Mouse (Mus musculus) layer of hippocampus, postnatal 14 days (tissue): ENCODE measurements around the gene Atp5g1. TPM values are rescaled to one million over a fixed set of nuclear protein-coding genes. Genes with fewer than 3 reads are reported as not detected.

Experiments
- DNase-seq, 2 experiments: peaks; one replicate each; pipeline ENCODE4 v3.0.0; 2021 to 2022; ENCODE audit warnings: low spot score in 2 of 2, mixed read lengths in 1 of 2
- total RNA-seq, 2 experiments: library from RNA; stranded (reverse); gene quantifications; 2 replicates each; pipeline ENCODE4 v1.2.3; 2021

Atp5g1 gene
- total RNA-seq, 2 experiments from 2014 or later = 585 to 616 TPM

DNA sequence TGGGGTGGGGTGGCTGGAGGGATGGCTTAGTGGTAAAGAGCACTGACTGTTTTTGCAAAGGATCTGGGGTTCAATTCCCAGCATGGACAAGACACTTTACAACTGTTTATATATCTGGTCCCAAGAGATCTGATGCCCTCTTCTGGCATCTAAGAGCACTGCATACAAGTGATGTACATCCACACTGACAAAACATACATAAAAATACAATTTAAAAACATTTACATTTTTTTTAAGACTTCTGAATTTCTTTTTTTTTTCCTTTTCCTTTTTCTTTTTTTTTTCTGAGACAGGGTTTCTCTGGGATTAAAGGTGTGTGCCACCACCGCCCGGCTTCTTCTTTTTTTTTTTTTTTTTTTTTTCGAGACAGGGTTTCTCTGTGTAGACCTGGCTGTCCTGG, 42.2 kb downstream of the Atp5g1 start:
- no peak for DNase-seq

DNA sequence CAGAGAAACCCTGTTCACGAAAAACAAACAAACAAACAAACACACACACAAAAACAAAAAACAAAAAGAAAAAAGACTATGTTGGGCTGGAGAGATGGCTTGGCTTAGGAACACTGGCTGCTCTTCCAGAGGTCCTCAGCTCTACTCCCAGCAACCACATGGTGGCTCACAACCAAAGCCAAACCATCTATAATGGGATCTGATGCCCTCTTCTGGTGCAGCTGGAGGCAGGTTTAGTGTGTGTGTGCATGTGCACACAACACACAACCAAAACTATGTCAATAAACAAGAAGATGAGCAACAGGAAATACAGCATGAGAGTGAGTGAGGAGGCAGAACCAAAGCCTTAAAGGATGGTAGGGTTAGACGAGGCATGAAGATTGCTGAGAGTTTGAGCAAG, 43.8 kb downstream of the Atp5g1 start:
- DNase-seq = no peak

DNA sequence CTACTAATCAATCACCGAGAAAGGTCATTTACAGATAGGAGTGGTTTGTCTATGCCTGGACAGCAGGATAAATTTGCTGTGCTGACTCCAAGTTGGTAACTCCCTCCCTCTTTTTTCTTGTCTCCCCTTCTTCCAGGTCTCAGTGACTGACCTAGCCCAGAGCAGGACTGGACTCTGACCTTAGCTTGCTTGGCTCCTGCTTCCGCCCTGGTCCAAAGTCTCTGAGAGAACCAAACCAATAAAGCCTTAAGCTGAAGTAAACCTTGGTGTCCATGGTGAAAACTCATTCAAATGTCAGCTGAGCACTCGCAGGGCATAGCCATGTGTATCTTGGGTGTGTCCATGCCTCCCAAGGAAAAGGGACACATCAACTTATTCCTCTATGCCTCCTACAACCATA, 44.9 kb downstream of the Atp5g1 start:
- no peak for DNase-seq

DNA sequence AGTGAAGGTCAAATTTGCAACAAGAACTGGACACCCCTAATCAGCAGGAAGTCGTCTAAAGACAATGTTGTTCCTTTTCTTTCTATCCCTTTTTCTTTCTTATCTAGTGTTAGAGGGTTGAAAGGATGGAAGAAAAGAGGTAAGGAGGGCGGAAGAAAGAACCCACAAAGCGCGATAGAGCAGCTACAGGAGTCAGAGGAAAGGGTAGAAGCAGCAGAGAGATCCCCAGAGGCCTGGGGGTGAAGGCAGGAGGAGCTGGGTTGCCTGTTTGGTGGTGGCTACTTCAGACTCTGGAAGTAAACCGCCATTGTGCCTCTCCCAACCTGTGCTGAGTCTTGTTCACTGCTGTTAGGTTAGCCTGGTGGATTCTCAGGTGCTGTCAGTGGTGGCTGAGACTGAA, 47.3 kb downstream of the Atp5g1 start:
- DNase-seq = no peak

DNA sequence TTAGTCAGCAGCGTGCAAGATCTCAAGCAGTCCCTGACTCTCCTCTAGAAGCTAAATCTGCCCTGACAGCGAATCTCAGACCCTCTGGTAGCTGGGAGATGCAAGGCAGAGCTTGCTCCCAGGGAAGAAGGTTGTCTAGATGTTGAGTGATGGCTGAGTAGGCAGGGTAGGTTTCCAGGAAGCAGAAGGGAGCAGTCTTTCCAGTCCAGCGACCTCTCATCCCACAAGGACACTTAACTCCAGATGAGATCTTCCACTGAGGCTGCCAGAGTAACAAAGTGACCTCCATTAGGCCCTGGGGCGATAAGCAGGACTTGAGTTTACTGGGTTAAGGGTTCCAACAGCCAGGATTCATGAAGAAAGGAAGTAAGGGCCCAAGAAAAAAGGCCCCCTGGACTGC, 54.8 kb downstream of the Atp5g1 start:
- no peak for DNase-seq

Other genes with a start within 250 kb of the Atp5g1 start
- 1 to 10 TPM; 1.8 to 2.6 TPM for gene Gngt2, start 238.5 kb downstream of the Atp5g1 start, total RNA-seq
- 1 to 10 TPM; 6.0 to 6.7 TPM for gene Abi3, start 233.2 kb downstream of the Atp5g1 start, total RNA-seq
- not detected for gene B4galnt2, start 160.8 kb downstream of the Atp5g1 start, total RNA-seq
- gene Igf2bp1, start 69.7 kb downstream of the Atp5g1 start, total RNA-seq = under 1 TPM; 0.10 to 0.18 TPM
- not detected for gene Gip, start 51.1 kb downstream of the Atp5g1 start, total RNA-seq
- gene Snf8, start 40.8 kb downstream of the Atp5g1 start, total RNA-seq = 10 to 100 TPM; 84.2 to 90.8 TPM
- gene Ube2z, start 10.3 kb downstream of the Atp5g1 start, total RNA-seq = 10 to 100 TPM; 54.4 to 55.3 TPM
- under 1 TPM in 1 of 2 experiments, not detected in 1; 0.21 TPM for gene Calcoco2, start 36.3 kb upstream of the Atp5g1 start, total RNA-seq
- gene Ttll6, start 58.1 kb upstream of the Atp5g1 start, total RNA-seq = 1 to 10 TPM in 1 of 2 experiments, under 1 TPM in 1; 0.41 to 1.1 TPM
- not detected for gene Hoxb13, start 118.6 kb upstream of the Atp5g1 start, total RNA-seq
- gene Hoxb9, start 195.8 kb upstream of the Atp5g1 start, total RNA-seq = not detected
- not detected for gene Hoxb8, start 206.2 kb upstream of the Atp5g1 start, total RNA-seq
- not detected for gene Hoxb7, start 211.0 kb upstream of the Atp5g1 start, total RNA-seq
- gene Hoxb6, start 216.8 kb upstream of the Atp5g1 start, total RNA-seq = not detected
- gene Hoxb5, start 227.7 kb upstream of the Atp5g1 start, total RNA-seq = not detected
- not detected for gene Hoxb4, start 242.6 kb upstream of the Atp5g1 start, total RNA-seq
- gene Hoxb3, start 247.7 kb upstream of the Atp5g1 start, total RNA-seq = not detected